Mouse (Mus musculus) spleen, postnatal 4 days (tissue): Measurements from ENCODE around the gene Add3.

Source experiments
- DNase-seq, 2 experiments: peaks; one replicate each; pipeline ENCODE4 v3.0.0; 2022; ENCODE audit warnings: low spot score in 2 of 2

The Add3 gene

DNA sequence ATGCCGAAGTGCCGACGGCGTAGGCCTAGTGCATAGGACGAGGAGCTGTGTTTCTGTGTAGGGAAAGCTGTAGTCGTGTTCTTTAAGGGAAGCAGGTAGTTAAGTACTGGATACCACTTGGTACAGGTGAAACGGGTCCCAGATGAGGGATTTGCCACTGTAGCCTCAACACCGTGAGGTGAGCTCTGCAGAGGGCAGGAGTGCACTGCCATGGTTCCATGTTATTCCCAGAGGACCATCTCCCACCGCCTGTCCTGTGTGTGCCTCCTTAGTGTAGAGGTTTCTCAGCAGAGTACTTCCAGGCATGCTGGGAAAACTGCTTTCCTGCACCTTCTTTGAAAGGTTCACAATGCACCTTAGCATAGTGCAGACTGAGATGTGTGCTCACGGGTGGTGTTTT, 26.1 kb downstream of the Add3 start:
- DNase-seq = no peak

DNA sequence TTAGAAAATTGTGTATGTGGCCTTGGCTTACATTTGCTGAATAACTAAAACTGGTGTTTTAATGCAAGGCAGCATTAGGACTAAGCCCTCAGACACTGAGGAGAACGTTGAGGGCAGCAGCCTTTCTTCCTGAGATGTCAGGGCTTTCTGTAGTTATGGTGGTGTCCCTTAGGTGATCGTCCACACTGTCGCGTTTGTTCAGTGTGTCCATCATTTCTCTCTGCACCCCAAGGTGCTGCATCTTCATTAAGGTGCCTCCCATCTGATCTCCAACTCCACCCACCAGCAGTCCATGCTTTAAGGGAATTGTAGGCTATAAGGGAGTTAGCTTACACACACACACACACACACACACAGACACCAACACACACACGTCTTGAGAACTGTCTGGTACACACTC, 28.3 kb downstream of the Add3 start:
- DNase-seq = no peak

DNA sequence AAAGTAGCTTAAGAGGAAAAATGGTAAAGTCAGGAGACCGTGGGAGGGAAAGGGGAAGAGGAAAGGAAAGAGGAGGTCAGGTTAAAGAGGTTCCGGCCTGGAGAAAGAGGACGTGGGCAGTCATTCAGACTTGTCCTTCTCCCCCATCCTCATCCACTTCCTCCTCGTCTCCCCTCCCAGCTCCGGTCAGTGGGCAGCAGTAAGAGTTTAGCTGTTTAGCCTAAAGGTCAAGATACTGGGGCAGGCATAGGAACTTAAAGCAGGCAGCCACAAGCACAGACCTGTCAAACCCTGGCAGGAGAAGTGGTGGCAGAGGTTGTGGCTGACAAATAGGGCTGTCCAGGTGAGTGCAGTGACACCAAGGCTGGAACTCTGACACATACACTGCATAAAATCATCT, 30.4 kb downstream of the Add3 start:
- DNase-seq = no peak

DNA sequence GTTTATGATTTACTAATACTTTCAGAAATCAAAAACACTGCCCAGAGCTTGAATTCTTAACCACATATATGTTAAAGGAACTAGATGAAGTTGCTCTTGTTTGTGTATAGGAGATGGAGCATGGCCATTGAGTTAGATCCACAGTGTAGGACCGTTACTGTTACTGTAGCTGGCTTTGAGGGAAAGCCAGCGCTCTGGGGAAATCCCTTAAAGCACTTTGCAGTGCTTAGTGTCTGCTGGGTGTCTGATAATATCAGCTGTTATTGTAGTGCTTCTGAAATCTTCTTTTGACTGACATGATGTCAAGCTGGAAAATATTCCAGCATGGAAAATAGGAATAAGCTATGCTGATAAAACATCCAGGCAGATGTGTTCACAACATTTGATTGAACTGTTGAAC, 33.8 kb downstream of the Add3 start:
- no peak for DNase-seq

DNA sequence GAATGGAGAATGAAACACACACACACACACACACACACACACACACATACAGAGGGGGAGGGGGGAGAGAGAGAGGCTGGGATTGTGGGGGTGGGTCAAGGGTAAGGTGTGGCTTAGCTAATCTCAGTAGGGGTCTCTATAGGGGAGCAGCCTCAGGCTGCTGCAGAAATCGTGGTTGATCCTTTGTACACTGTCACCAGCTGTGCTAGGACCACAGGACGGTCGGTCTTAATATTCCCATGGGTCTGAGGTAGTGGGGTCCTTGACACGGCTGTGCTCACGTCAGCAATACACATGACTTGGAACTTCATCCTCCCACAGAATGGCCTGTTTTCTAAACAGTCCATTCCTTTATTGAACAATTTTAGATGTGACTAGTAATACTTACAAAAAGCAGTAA, 35.3 kb downstream of the Add3 start:
- DNase-seq = no peak

DNA sequence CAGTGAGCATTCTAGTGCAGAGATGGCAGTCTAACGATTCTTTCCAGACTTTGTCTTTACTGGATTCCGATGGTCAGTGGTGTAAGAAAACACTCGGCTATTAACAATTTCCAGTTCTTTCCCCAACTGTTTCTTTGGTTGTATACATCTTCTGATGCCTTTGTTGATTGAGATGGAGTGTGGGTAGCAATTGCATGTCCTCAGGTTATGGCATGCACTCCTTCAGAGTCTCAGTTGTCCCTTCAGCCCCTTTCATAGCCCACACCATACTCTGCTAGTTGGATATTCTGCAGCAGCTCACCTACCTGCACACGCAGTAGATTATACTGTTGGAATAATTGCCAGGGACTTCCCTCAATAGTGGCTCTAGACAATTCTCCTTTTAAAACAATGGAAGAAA, 36.3 kb downstream of the Add3 start:
- no peak for DNase-seq

DNA sequence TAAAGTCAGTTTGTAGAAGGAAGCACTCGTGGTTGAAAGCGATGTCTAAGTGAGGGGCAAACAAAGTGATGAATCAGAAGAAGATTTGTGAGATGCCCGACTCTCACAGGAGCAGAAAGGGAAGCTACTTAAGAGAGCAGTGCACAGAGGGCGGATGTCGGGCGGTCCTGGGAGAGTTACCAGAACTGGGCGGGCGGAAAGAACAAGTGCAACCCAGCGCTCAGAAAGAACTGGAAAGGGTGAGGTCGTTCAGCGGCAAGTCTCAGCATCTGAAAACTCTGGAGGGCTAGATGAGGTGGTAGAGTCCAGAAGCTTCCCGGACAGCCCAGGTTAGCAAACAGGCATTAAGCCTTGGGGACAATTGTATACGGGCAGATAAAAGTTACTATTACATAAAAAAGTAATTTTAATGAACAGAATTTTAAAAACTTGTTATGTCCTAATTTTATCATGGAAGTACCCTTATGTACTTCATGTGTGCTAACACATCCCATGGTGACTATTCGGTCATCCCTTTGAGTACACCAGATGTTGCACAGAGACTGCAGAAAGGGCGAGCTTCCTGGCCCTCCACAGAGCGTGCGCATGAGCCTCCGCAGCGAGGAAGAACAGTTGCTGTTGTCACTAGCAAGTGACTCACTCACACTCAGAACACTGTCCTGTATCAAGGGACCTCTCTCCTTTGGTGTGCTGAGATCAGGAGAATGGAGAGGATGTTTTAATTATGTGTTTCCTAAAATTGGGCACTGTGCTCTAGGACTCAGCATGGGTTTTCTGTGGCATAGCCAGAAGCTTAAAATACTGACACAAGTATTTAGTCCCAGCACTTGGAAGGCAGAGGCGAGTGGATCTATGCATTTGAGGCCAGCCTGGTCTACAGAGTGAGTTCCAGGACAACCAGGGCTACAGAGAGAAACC, 38.6 kb downstream of the Add3 start:
- DNase-seq = no peak

DNA sequence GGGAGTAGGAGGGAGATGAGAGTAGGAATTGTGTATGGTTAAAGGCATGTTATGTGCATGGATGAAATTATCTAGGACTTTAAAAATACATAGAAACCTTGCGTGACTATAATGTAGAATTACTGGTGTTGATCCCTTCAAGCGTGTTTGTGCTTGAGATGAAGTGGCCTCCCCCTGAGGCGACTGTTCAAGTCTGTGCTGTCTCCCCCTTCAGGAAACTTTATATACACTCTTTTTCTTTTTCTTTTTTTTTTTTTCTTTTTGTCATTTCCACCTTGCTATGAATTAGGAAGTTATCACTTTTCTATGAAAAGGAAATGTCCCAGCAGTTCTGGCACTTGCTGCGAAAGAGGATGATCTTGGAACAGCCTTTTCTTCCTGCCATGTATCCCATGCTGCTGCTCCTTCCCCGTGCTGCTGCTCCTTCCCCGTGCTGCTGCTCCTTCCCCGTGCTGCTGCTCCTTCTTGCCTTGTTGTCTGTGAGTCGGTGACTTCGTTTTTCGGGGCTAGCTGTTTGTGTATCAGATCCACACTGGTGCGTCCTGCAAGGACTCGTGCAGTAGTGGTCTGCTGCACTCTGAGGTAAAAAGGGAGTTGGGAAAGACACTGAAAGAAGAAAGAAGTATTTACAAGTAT, 40.0 kb downstream of the Add3 start:
- no peak for DNase-seq

DNA sequence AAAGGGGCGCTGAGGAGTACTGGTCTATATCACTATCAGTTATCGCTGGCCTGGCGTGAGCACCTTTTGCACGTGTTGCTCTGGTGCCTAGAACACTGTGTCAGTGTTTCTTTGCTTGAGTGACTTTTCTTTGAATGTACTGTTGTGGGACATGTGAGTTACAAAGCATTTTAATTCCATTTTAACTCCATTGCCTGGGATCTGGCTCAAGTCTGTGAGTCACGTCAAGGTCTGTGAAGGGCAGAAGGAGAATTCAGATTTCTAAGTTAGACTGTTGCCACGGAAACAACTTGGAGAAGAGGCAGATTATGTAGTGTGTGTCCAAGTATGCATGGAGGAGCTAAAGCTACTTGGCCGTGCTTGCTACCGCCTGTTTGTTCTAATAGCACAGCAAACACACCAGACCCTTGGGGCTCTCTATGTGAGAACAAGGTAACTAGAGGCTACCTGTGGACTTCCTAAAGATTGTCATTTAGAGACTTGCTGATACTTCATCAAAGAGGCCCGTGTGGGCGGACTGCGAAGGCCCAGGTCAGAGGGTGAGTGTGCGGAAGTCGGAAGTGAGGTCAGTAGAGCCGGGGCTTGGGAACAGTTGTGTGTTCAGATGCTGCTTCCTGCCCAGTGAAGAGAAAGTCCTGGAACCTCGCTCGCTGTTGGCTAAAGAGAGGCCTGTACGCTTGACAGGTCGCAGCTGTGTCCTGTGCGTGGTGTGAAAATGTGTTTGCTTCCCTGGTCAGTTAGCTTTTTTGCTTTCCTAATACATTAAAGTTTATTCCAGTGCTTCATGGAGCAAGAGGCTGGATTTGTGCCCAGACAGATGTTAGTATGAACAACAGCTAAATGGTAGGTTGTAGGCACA, 41.0 kb downstream of the Add3 start:
- no peak for DNase-seq

DNA sequence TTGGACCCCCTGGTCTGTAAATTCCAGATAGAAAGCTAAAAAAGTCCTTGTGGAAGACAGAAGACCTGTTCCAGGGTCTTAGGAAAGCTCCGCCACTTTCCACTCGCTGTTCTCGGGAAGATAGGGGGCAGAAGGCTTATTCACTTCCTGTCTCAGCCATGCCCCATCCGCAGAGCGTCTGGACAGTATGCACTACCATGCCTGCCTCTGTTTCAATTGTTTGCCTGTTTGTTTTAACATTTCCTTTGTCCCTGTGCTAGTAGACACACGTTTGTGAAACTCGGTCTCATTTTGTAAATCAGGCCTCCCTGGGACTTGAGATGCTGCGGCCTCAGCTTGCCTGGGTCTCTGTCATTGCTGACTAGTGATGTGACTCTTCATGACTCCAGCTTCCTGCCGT, 43.4 kb downstream of the Add3 start:
- DNase-seq = no peak

DNA sequence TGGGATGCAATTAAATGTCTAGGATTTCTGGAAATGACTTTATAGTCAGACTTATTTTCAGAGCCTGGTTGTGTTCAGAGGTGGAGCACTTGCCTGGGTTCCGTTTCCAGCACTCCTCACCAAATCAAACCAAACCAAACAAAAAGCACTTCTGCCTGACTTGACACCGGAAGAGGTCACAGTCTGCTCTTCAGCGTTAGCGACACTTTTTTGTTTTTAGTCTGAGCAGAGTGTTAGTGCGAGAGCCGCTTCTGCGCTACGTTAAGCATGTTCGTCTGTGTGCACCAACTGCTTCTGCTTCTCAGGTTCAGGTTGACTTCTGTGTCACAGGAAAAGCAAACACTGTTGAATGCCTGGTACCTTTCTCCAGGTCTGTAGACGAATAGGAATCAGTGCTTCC, 44.0 kb downstream of the Add3 start:
- DNase-seq = no peak

DNA sequence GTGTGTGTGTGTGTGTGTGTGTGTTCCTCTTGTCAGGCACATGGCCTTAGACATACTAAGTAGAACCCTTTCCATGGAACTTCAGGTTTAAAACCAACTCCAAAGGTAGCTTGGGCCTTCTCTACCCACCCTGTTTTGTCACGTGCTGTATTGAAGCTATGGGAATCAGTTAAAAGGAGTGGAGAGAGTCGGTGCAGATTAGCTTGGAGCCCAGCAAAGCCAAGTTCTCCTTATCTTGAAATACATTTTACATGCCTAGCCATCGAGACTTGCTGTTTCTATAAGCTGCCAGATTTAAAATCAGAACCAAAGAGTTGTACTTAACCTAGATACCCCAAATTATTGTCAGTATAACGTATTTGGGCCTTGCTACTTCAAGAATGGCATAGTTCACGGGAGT, 44.7 kb downstream of the Add3 start:
- no peak for DNase-seq

DNA sequence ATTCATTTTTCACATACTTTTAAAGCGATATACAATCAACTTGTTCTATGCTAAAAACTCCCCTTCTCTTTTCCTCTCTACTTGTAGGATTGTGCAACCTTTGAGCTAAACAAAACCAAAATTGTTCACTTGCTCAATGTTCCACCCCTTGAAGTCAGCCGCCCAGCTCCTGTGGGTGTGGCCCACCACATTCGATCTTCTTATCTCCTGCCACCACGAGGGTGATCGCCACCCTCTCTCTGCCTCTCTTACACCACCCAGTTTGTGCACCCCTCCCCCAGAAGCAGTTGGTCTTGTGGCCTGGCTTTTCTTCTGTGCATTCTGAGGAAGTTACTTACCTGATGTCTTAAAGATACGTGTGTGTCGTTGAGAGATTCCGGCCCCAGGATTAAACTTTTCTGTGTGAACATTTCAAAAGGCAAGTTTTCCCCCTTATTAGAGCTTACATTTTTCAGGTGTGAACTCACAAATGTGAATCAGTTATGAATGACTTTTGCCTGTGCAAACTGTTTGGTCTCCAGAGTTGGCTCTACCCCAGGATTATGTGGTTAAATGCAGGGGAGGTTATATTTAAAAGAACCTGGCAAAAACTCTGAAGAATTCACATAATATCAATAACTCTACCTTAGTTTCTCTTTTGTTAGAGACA, 45.4 kb downstream of the Add3 start:
- DNase-seq = peak; percentile 84 to 87

DNA sequence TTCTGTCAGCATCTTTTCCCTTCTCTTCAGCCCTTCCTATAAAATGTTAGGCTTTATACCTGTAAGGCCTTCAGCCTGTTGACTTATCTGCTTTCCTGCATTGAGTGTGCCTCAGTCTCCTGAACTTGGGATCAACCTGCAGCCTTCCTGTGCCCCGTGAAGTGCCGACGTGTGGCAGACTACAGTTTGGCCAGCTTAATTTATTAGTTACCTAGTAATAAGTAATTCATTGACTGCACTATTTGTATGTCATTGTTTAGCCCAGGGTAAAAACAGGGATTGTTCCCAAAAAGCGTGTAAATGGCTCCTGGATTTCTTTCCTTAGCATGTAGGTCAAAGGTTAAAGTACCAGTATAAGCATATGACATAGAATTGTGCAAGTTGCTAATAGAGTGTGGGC, 46.2 kb downstream of the Add3 start:
- DNase-seq = no peak

DNA sequence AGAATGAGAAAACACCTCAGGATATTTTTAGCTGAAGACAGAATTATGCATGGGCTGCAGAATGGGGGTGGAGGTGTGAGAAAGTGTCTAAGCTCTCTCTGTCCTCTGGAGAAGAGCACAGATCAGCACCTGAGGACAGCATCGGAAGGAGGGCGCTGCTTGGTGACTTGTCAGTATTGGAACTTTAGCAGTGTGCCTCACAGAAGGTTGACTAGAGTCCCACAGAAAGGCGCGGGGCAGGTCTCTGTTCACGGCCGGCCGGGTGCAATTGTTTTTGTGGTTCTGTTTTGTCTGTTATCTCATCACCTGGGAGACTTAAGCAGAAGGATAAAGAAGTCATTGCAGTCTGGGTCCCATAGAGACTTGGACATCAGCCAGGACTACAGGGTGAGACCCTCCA, 47.3 kb downstream of the Add3 start:
- DNase-seq = no peak

DNA sequence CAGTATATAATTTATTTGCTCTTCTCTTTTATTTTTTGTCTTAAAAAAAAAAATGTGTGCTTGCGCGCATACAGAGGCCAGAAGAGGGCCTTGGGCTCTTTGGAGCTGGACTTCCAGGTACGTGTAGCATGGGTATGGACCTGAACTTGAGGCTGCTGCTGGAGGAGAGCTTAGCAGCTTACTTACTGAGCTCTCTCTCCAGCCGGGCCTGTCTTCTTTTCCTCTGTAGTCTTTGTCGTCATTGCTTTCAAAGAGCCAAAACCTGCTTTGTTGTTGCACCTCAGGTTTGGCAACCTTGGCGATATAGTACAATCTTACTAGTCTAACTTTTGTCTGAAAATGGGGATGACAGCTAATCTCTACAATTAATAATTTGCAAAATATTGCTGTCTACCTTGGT, 47.9 kb downstream of the Add3 start:
- no peak for DNase-seq

DNA sequence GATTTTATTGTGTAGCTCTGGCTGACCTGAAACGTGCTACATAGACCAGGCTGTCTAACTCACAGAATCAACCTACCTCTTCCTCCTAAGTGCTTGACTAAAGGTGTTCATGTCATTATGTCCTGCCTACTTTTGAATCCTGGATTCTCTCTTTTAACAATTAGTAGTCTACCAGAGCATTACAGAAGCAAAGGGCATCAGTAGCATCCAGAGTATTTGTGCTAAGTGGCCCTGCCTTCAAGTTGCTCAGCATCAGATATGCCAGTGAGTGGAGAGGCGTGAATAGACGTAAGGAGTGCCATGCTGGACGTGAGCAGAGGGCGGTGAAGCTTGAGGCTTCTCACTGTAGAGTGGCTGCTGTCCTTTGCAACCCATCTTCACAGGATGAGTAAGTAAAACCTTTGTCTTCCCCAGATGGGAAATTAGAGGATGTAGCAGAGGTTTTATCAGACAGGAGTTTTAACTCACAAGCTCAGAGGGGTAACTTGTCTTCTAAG, 48.5 kb downstream of the Add3 start:
- no peak for DNase-seq

DNA sequence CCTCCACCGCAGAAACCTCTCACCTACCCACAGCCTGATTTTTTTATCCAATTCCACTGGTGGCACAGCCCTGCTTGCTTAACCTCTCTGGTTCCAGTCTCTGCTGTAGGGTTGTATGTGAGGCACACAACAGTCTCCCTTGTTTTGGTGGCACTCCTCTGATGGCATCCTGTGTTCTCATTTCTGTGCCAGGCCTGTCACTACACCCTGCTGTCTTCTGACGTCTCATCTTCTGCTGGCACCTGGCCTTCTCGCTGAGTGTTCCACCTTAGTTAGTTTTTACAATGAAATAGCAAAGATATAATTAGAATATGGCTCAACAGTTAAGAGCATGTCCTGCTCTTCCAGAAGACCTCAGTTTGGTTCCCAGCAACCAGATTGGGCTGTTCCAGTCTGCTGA, 49.5 kb downstream of the Add3 start:
- DNase-seq = no peak

DNA sequence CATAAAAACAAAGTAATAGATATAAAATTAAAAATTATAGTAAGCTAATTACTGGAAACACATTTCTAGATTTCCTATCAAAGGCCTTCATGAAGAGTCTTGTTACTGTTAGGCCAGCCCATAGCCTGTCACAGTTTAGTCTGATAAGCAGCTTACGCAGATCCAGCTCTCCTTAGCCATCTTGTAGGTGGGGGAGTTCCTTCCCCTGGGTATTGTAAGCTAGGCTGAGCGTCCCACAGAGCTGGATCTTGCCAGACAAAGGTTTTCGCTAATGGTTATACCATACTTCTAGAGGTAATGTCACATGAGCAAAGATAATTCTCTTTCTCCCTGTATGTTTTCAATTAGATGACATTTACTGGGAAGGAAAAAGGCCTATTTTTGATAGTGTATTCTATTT, 50.0 kb downstream of the Add3 start:
- DNase-seq = no peak

DNA sequence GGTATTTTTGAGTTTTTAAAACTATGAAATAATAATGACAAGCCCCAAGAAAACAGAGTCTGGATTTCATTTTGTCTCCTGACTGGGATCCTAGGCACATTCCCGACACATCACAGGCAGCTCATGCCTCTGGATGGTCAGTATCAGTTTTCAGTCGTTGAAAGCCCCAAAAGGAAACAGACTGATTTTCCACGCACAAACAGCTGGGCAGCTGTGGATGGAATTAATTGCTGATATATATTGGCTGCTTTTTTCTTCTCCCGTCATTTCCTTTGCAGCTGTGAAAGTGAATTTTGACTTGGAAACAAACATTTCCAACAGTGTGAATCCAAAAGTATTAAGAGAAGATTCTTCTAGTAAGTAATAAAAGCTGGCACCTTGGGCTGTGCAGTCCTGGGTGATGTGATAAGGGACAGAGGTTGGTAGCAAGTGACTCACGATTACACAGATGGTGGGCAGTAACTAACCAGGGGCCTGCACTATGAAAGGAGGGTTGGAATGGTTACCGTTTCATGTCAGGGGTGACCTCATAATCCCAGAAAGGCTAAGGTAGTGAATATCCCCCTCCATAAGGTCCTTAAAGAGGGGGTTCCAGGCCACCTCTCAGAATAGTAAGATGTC, 51.7 kb downstream of the Add3 start:
- no peak for DNase-seq

DNA sequence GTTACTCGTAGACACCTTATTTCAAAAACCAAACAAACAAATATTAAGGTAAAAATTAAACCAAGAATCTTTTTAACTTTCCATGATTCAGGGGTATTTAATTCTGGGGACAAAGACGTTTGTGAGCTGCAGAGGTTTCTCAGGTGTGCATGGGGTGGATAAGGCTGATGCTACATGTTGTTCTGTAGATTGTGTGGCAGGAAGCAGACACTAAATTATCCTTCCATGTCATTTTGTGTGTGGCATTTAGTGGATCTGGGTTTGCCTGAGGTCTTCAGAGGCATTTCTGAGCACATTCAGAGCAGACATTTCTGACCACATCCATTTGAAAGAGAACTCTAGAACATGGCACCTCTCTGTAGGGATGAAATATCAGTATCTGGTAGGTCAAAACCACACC, 52.9 kb downstream of the Add3 start:
- DNase-seq = no peak
